Mouse (Mus musculus) common myeloid progenitor, adult 5-6 weeks (primary cell): ENCODE data around the gene Polr3c. TPM values are rescaled to one million over a fixed set of nuclear protein-coding genes. Genes with fewer than 3 reads are reported as not detected.
"Not testable (repeated sequence)": the region's sequence is repeated elsewhere in the genome, so short reads cannot be mapped to it uniquely, and the experiment has no call there.

ENCODE experiments used
- ATAC-seq: replicated peaks from 2 replicates; pipeline ENCODE4 v1.8.0; 2016; ENCODE audit warnings: low read depth, mild to moderate bottlenecking, moderate TSS enrichment, inconsistent platforms; ENCODE audit not compliant: poor library complexity, severe bottlenecking
- total RNA-seq: library from RNA; stranded (forward); fragments of 200-1000, 187-1606 nt; gene quantifications from 2 replicates; pipeline ENCODE4 v1.2.3, GENCODE M21; 2017

Polr3c gene
- total RNA-seq = 19.8 and 25.8 TPM in 2 replicates

GRCm38 (mm10) chr3:96727343-96727827, at the start of gene Polr3c, which contains the start of gene Rnf115:
TSS of gene Polr3c (minus strand) at chr3:96727628.
TSS of gene Rnf115 (plus strand) at chr3:96727664.
- ATAC-seq = peak; percentile 96

DNA sequence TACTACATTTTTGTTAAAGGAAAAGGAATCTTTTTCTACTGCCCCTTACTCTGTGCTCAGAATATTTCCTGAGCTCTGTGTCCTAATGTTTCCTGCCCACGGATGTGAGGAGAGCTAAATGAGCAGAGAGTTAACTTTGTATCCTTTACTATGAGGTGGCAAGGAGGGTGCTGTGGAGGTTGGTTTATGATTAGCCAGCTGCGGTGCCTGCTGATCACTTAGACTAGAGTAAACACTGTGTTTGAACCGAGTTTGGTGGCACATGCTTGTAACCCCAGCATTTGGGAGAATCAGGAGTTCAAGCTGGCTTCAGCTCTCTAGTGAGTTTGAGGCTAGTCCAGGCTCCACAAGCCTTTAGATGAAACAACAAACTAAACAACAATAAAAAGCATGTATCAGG, 49.7 kb upstream of the Polr3c start:
- no peak for ATAC-seq

GRCm38 (mm10) chr3:96772949-96773348, 45.5 kb upstream of the Polr3c start:
- no peak for ATAC-seq

GRCm38 (mm10) chr3:96769971-96770370, 42.5 kb upstream of the Polr3c start:
- 0 out of 2 replicates have a peak, but pooled peaks have one; percentile 32 for ATAC-seq

GRCm38 (mm10) chr3:96764528-96764927, 37.1 kb upstream of the Polr3c start:
- ATAC-seq = peak; percentile 63

- ATAC-seq = peak; percentile 71
Measured at GRCm38 (mm10) chr3:96759695-96760094, 32.3 kb upstream of the Polr3c start.

GRCm38 (mm10) chr3:96757691-96758090, 30.3 kb upstream of the Polr3c start:
- no peak for ATAC-seq

DNA sequence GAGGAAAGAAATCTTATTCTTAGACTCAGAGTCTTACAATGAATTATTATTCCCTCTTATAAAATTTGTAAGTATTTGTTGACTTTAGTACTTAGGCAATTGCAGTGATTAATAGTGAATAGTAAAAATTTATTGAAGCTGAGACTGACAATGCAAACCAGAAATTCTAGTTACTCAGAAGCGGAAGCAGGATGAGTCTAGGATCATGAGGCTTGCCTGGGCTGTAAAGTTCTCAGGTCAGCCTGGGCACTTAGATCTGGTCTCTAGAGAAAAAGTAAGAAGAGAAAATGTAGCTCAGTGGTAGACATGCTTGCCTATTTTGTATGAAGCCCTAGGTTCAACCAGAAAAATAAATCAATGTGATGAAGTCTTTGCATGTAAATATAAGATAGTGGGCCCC, 28.5 kb upstream of the Polr3c start:
- ATAC-seq = no peak

DNA sequence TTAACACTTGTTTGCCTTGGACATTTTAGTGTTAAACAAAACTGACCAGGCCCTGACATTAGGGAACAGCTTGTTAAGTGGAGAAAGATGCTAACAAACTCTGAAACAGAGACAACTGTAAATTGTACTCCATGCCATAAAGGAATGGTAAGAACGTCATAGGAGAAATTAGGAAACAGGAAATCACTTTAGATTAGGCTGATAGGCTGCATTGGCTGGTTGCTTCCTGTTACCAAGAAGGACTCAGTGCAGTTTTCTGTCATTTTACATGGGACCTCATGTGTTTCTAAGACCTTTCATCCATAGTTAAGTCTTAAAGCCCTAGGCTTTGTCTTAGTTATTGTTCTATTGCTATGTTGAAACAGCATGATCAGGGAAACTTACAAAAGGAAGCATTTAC, 19.4 kb upstream of the Polr3c start:
- ATAC-seq = 0 out of 2 replicates have a peak, but pooled peaks have one; percentile 39

- 0 out of 2 replicates have a peak, but pooled peaks have one; percentile 18 for ATAC-seq
Measured at GRCm38 (mm10) chr3:96744348-96744747, 16.9 kb upstream of the Polr3c start.

DNA sequence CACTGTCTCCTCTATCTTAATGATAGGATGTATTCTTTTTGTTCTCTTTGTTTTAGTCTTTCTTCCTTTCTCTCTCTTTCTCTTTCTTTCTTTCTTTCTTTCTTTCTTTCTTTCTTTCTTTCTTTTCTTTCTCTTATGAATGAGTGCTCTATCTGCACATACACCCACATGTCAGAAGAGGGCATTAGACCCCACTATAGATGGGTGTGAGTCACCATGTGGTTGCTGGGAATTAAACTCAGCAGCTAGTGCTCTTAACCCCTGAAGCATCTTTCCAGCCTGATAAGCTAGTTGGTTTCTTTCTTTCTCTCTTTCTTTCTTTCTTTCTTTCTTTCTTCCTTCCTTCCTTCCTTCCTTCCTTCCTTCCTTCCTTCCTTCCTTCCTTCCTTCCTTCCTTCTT, 12.9 kb upstream of the Polr3c start:
- ATAC-seq = not testable (repeated sequence)

DNA sequence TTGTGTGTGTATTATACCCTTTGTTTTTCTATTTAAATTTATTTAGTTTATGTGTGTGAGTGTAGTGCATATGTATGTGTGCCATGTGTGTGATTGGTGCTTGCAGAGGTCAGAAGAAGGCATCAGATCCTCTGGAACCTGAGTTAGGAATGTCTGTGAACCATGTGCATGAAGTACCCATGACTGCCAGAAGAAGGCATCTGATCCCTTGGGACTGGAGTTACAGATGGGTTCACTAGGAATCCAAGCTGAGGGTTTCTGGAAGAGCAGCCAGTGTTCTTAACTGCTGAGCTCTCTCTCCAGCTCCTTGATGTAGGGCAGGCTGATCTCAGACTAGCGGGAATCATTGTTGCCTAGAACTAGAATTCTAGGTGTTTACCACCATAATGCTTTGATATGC, 10.6 kb upstream of the Polr3c start:
- ATAC-seq = no peak

- no peak for ATAC-seq
Measured at GRCm38 (mm10) chr3:96737013-96737740, 9.7 kb upstream of the Polr3c start.

DNA sequence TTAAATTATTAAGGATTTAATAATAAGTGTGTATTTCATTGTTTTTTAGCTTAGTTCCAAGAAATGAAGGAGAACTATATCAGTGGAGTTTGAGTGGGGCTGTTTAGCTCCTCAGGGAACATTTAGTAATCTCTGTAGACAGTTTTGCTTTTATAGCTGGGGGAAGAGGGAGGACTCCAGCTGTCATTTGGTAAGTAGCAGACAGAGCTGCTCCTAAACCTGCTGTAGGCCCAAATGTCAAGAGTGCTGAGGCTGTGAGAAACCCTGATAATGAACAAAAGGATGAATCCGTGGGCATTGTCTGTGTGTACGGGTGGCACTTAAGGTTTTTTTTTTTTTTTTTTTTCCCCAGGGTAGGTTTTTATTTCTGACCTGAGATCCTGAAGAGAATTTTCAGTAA, 7.8 kb upstream of the Polr3c start:
- ATAC-seq = no peak

- no peak for ATAC-seq
Measured at GRCm38 (mm10) chr3:96733984-96734383, 6.6 kb upstream of the Polr3c start.

DNA sequence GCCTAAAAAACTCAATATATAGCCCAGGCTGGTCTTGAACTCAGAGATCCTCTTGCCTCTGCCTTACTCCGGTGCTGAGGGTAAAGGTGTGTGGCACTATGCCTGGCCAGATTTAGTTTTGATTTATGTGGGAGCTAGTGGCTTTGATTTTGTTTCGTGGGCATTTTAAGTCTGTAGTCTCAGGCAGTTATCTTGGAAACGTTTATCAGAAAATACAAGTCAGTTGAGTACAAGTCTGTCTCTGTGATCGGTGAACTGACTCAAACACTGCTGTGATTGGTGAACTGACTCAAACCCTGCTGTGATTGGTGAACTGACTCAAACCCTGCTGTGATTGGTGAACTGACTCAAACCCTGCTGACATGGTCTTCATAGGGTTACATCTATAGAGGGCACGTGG, 3.4 kb upstream of the Polr3c start:
- no peak for ATAC-seq

DNA sequence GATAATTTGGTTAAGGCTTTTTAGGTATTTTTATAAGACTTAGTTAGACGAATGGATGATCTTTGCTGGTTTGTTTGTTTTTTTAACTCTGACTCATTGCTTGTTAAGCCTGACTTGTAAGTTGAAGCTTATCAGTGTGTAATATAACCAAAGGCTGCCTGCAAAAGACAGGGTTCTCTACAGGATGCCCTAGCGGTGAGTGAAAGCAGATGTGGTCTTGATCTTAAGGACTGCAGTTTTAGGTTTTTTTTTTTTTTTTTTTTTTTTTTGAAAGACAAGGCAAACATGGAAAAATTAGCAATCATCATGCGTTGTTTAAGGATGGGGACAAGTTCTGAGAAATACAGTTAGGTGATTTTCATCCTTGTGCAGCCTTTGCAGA, 2.0 kb upstream of the Polr3c start:
- peak; percentile 46; the same call in 1 of the 2 replicates for ATAC-seq

DNA sequence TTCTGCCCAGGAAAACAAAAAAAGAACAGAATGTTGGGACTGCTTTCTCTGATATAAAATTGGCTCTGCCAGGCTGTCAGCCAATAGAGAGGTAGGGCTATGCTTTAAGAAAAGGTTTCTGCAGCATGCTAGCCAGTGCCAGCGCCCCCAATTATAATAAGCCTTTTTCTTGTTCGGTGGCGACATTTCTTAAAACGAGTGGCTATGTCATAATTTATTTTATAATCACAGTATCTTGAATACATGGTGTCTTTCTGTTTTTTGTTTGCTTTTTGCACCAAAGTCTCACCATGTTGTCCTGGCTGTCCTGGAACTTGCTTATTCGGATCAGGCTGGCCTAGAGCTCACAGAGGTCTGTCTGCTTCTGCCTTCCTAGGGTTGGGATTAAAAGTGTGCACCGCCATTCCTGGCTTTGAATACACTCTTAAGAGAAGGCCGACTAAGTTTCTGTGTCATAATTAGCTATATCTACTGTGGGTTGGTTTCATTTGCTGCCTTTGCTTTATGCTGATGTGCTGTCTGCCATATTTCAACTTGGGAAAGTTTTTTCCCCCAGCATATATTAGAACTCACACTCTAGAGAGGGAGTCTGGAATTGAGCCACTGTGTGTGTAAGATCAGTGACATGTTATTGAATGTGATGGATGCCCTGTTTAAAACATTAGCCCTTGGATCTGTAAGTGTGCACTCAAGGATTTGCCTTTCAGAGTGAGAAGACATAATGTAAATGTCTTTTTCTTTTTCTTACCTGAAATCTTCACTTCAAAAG, 1.4 kb upstream of the Polr3c start:
- ATAC-seq = no peak

GRCm38 (mm10) chr3:96727828-96728633, 603 bp upstream of the Polr3c start:
- peak; percentile 30 for ATAC-seq

DNA sequence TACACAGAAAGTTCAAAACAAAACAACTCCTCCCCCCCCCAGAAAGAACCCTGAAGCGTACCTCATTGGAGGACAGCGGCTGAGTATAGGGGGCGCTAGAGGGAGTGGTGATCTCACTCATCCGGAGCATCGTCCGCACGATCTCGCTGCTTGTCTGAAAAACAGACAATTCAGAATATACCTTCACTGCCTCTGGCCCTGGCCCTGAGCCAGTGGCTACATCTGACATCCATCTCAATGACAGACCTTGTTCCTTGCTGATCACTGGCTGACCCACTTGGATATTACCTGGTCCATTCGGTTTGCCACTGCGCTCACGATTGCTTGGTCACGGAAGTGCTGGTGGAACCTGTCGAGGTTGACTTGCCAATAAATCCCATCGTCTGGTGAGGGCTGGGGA, 8.3 kb downstream of the Polr3c start:
- 0 out of 2 replicates have a peak, but pooled peaks have one; percentile 22 for ATAC-seq
